15 mouse cellular contexts compared by ENCODE assay signal in the genomic region with DNA sequence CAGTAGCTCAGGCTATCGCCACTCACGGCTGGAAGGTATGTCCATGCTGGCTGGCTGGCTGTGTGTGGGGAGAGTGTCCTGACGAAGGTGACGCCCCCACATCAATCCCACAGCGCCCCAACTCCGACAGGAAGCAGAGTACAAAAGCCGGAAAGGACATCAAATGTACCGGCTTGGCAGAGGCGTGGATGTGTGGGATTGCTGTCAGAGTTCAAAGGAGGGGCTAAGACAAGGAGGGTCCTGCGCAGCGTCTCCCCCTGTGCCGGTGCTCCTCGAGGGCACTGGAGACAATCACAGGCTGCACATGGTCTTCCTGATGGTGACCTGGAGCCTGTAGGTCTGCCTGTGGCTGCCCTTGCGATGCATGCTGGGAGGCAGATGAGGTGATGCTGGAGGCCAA.
DNase-seq lines count a peak whose midpoint lies in the region; ATAC-seq and TF ChIP-seq lines count a peak whose summit lies in the region.
"Had no signal": no experiment of that assay in that cellular context is flagged by ENCODE, and none has a peak within 500 bp of the region (broad histone marks: within the 10 kb centered on the region; RNA-seq: fewer than 3 reads in every experiment).

No protein-coding gene starts in this region.

- intact Hi-C loops in heart, postnatal 14 days (cut with DNase I): no loop called here

- no peak for TF ChIP-seq CTCF in heart, postnatal 0 days (IDR thresholded peaks at IDR 0.05; ENCODE audit: low read depth)
- no peak for TF ChIP-seq CTCF in stomach, postnatal 0 days (IDR thresholded peaks at IDR 0.05; ENCODE audit: low read depth)

- H3K4me1 ChIP-seq in heart, postnatal 0 days (ENCODE audit: control insufficient read depth, insufficient read depth): no peaks in the 10 kb centered on the region
- peaks cover 32% of the 10 kb centered on the region for H3K4me1 ChIP-seq in intestine, embryonic 15.5 days (replicated peaks)
- no peaks in the 10 kb centered on the region; the same call in 1 of the 2 replicates for H3K4me1 ChIP-seq in stomach, postnatal 0 days (replicated peaks; ENCODE audit: control insufficient read depth, insufficient read depth)
- H3K4me1 ChIP-seq: midbrain, embryonic 13.5 days had no signal

- H3K4me3 ChIP-seq in heart, postnatal 0 days (ENCODE audit: low read depth, low read length): no peak overlapping the region
- H3K4me3 ChIP-seq in intestine, embryonic 15.5 days (replicated peaks): no peak overlapping the region
- H3K4me3 ChIP-seq in stomach, postnatal 0 days (ENCODE audit: low read depth, low read length): no peak overlapping the region
- H3K4me3 ChIP-seq: midbrain, embryonic 13.5 days; neural tube, embryonic 15.5 days had no signal

- DNase-seq in heart, postnatal 0 days (ENCODE audit: low spot score): no peak
- DNase-seq in heart, postnatal 14 days: no peak
- peak; percentile 22 for DNase-seq in kidney, adult 9 months
- peak; percentile 36 for DNase-seq in kidney, postnatal 14 days
- DNase-seq in lung, postnatal 10 days: peak; percentile 74
- no peak for DNase-seq in stomach, postnatal 0 days (ENCODE audit: low spot score)
- DNase-seq: cerebellum, adult 11-12 months; cerebellum, postnatal 25 days; liver; liver, postnatal 0 days; thymus, postnatal 4 days had no signal

- 42% methylated on average over 14 of the region's 14 CpGs for WGBS in heart, postnatal 0 days
- whole genome bisulfite sequencing in intestine, embryonic 15.5 days: 53% methylated on average over 14 of the region's 14 CpGs
- 73% methylated on average over 14 of the region's 14 CpGs for WGBS in stomach, postnatal 0 days

- no peaks in the 10 kb centered on the region for H3K36me3 ChIP-seq in heart, postnatal 0 days (replicated peaks; ENCODE audit: control insufficient read depth, insufficient read depth, low read length)
- H3K36me3 ChIP-seq in intestine, embryonic 15.5 days: no peaks in the 10 kb centered on the region
- H3K36me3 ChIP-seq in stomach, postnatal 0 days (ENCODE audit: control insufficient read depth, insufficient read depth, low read length): no peaks in the 10 kb centered on the region
- H3K36me3 ChIP-seq: midbrain, embryonic 13.5 days; neural tube, embryonic 15.5 days had no signal

- TF ChIP-seq EP300 in heart, postnatal 0 days (IDR thresholded peaks at IDR 0.05; ENCODE audit: low read depth): no peak
- TF ChIP-seq EP300 in stomach, postnatal 0 days (optimal IDR thresholded peaks at IDR 0.05): no peak

- no peak overlapping the region for H3K27ac ChIP-seq in heart, postnatal 0 days (ENCODE audit: low read depth)
- no peak overlapping the region for H3K27ac ChIP-seq in intestine, embryonic 15.5 days
- no peak overlapping the region for H3K27ac ChIP-seq in stomach, postnatal 0 days (replicated peaks)
- H3K27ac ChIP-seq: hindbrain, postnatal 0 days; midbrain, embryonic 13.5 days; neural tube, embryonic 15.5 days had no signal

- H3K4me2 ChIP-seq in heart, postnatal 0 days (ENCODE audit: low read depth, low read length): no peak overlapping the region
- no peak overlapping the region for H3K4me2 ChIP-seq in intestine, embryonic 15.5 days (replicated peaks)
- H3K4me2 ChIP-seq in stomach, postnatal 0 days (replicated peaks; ENCODE audit: low read depth): no peak overlapping the region
- H3K4me2 ChIP-seq: midbrain, embryonic 13.5 days; neural tube, embryonic 15.5 days had no signal

- H3K9ac ChIP-seq in heart, postnatal 0 days (replicated peaks; ENCODE audit: low read depth, low read length): no peak overlapping the region
- no peak overlapping the region for H3K9ac ChIP-seq in intestine, embryonic 15.5 days
- no peak overlapping the region for H3K9ac ChIP-seq in stomach, postnatal 0 days (ENCODE audit: low read length)
- H3K9ac ChIP-seq: liver, postnatal 0 days; midbrain, embryonic 13.5 days; neural tube, embryonic 15.5 days had no signal

- H3K9me3 ChIP-seq in heart, postnatal 0 days (replicated peaks; ENCODE audit: control insufficient read depth, low read length): no peaks in the 10 kb centered on the region
- no peaks in the 10 kb centered on the region for H3K9me3 ChIP-seq in intestine, embryonic 15.5 days
- no peaks in the 10 kb centered on the region for H3K9me3 ChIP-seq in stomach, postnatal 0 days (ENCODE audit: control insufficient read depth, low read length)
- H3K9me3 ChIP-seq: midbrain, embryonic 13.5 days; neural tube, embryonic 15.5 days had no signal

- H3K27me3 ChIP-seq in heart, postnatal 0 days (ENCODE audit: control insufficient read depth, insufficient read depth, low read length): peaks cover 38% of the 10 kb centered on the region
- H3K27me3 ChIP-seq in intestine, embryonic 15.5 days (replicated peaks): no peaks in the 10 kb centered on the region
- no peaks in the 10 kb centered on the region for H3K27me3 ChIP-seq in stomach, postnatal 0 days (ENCODE audit: control insufficient read depth, insufficient read depth, low read length)
- H3K27me3 ChIP-seq: midbrain, embryonic 13.5 days; neural tube, embryonic 15.5 days had no signal

- ATAC-seq in heart, postnatal 0 days (ENCODE audit: insufficient read depth, low read depth): peak; percentile 30; the same call in 1 of the 2 replicates
- no peak for ATAC-seq in intestine, embryonic 15.5 days
- ATAC-seq in stomach, postnatal 0 days (ENCODE audit: low FRiP score, low TSS enrichment): no peak
- ATAC-seq: hindbrain, postnatal 0 days; liver, postnatal 0 days; midbrain, embryonic 13.5 days had no signal

Comparison
In these comparisons a context has a peak if more than half of its experiments do, and no peak if none do; other contexts are left out.
1. DNase-seq: peak in kidney, adult 9 months (single experiment), kidney, postnatal 14 days (single experiment) and lung, postnatal 10 days (single experiment); none in heart, postnatal 0 days (single experiment), heart, postnatal 14 days (0 of 2) and stomach, postnatal 0 days (single experiment).